Comparison of ENCODE assay signal across 8 mouse cellular contexts in genomic region chr2:29787104-29787917, GRCm38 (mm10). TPM values are rescaled to one million over a fixed set of nuclear protein-coding genes. Genes with fewer than 3 reads are reported as not detected.
DNase-seq lines count a peak whose midpoint lies in the region; ATAC-seq and TF ChIP-seq lines count a peak whose summit lies in the region.

Gene Coq4 (plus strand): TSS chr2:29787493.

- peak within 1 kb of the TSS; percentile 43 for H3K27ac ChIP-seq in bone marrow macrophage, adult 2 months (ENCODE audit: insufficient read depth, low read depth, low read length)
- 0 out of 2 replicates have a peak within 1 kb of the TSS, but pooled peaks have one; percentile 14 for H3K27ac ChIP-seq in embryonic fibroblast, embryonic 13.5 days (ENCODE audit: insufficient read depth, low read length)
- peak within 1 kb of the TSS; percentile 86 for H3K27ac ChIP-seq in heart, embryonic 10.5 days
- H3K27ac ChIP-seq in kidney, embryonic 15.5 days = peak within 1 kb of the TSS; percentile 87

- no peak for TF ChIP-seq CTCF in bone marrow macrophage, adult 2 months (IDR thresholded peaks at IDR 0.05; ENCODE audit: low read depth, low read length)
- TF ChIP-seq CTCF in embryonic fibroblast, embryonic 13.5 days (IDR thresholded peaks at IDR 0.05; ENCODE audit: borderline replicate concordance, insufficient read depth, low read length) = no peak

- DNase-seq in A20 (ENCODE audit: low read depth, low spot score) = peak; percentile 95
- peak; percentile 95 for DNase-seq in heart, embryonic 10.5 days (ENCODE audit: low spot score)
- DNase-seq in liver = peak; percentile 84
- DNase-seq in spleen, postnatal 4 days (ENCODE audit: low spot score in 2 of 2) = peak; percentile 86 to 91

- 0 out of 2 replicates have a peak, but pooled peaks cover under 1% of the 10 kb centered on the region for H3K9me3 ChIP-seq in heart, embryonic 10.5 days
- no peaks in the 10 kb centered on the region for H3K9me3 ChIP-seq in kidney, embryonic 15.5 days (replicated peaks)

- H3K4me1 ChIP-seq in bone marrow macrophage, adult 2 months (ENCODE audit: control insufficient read depth, insufficient read depth, low read length) = peaks cover 8% of the 10 kb centered on the region
- H3K4me1 ChIP-seq in embryonic fibroblast, embryonic 13.5 days (ENCODE audit: control insufficient read depth, insufficient read depth, low read length) = no peaks in the 10 kb centered on the region
- peaks cover 15% of the 10 kb centered on the region; the same call in 1 of the 2 replicates for H3K4me1 ChIP-seq in heart, embryonic 10.5 days
- H3K4me1 ChIP-seq in kidney, embryonic 15.5 days = peaks cover 17% of the 10 kb centered on the region

- peak within 1 kb of the TSS; percentile 76 for H3K9ac ChIP-seq in kidney, embryonic 15.5 days

- no peak for TF ChIP-seq POLR2A in bone marrow macrophage, adult 2 months (IDR thresholded peaks at IDR 0.05; ENCODE audit: borderline replicate concordance, low read depth, low read length)
- TF ChIP-seq POLR2A in embryonic fibroblast, embryonic 13.5 days (IDR thresholded peaks at IDR 0.05; ENCODE audit: low read depth, low read length) = peak; percentile 81

- peak within 1 kb of the TSS; percentile 85 for H3K4me3 ChIP-seq in bone marrow macrophage, adult 2 months (ENCODE audit: insufficient read depth, low read length)
- peak within 1 kb of the TSS; percentile 96 for H3K4me3 ChIP-seq in embryonic fibroblast, embryonic 13.5 days (ENCODE audit: insufficient read depth, low read length)
- peak within 1 kb of the TSS; percentile 81 for H3K4me3 ChIP-seq in heart, embryonic 10.5 days
- H3K4me3 ChIP-seq in kidney, embryonic 15.5 days (replicated peaks) = peak within 1 kb of the TSS; percentile 83

- no peaks in the 10 kb centered on the region for H3K27me3 ChIP-seq in heart, embryonic 10.5 days (ENCODE audit: insufficient read depth, poor library complexity, severe bottlenecking)
- H3K27me3 ChIP-seq in kidney, embryonic 15.5 days = no peaks in the 10 kb centered on the region

- peaks cover 68% of the 10 kb centered on the region for H3K36me3 ChIP-seq in heart, embryonic 10.5 days
- H3K36me3 ChIP-seq in kidney, embryonic 15.5 days = peaks cover 70% of the 10 kb centered on the region

- peak within 1 kb of the TSS; percentile 89 for H3K4me2 ChIP-seq in kidney, embryonic 15.5 days

- 1% methylated on average over 31 of the region's 31 CpGs for WGBS in heart, embryonic 10.5 days
- 2% methylated on average over 31 of the region's 31 CpGs for WGBS in kidney, embryonic 15.5 days

- peak; percentile 89 for ATAC-seq in kidney, embryonic 15.5 days (replicated peaks; ENCODE audit: low FRiP score)
- ATAC-seq in monocyte, adult 5-6 weeks (replicated peaks; ENCODE audit: insufficient number of reproducible peaks, low FRiP score, low TSS enrichment, poor library complexity, severe bottlenecking) = peak; percentile 92

RNA-seq across cellular contexts. Expression of gene Coq4, which starts in this region (rescaled TPM):
- 7.2 and 7.7 TPM in 2 replicates for polyA plus RNA-seq in bone marrow macrophage, adult 2 months (2012; ENCODE audit: insufficient read depth, insufficient read length, missing spikeins)
- polyA plus RNA-seq in embryonic fibroblast, embryonic 13.5 days (2011; ENCODE audit: insufficient read length, low read depth, missing spikeins) = 9.3 and 12.6 TPM in 2 replicates
- polyA plus RNA-seq in heart, embryonic 10.5 days (2016; fragmentation: Nextera tagmentation; extraction: Ambion mirVana) = 34.6 and 34.8 TPM in 2 replicates
- 40.9 and 41.8 TPM in 2 replicates for polyA plus RNA-seq in kidney, embryonic 15.5 days (2015; fragmentation: Nextera tagmentation; extraction: Ambion mirVana)
- total RNA-seq in monocyte, adult 5-6 weeks (2017) = 1.8 to 11.1 TPM in 2 of 3 replicates, not detected in the other

Comparison
In these comparisons a context has a peak if more than half of its experiments do, and no peak if none do; other contexts are left out.
1. Peak in every context shown above with its lines: DNase-seq, ATAC-seq, H3K4me3 ChIP-seq and H3K27ac ChIP-seq.
2. H3K27ac ChIP-seq: peak in every context shown above with its lines; median percentile 87 in kidney, embryonic 15.5 days; 86 in heart, embryonic 10.5 days; 43 in bone marrow macrophage, adult 2 months; 14 in embryonic fibroblast, embryonic 13.5 days.